Mouse (Mus musculus): ENCODE data around the gene Slc9a6.

- TF ChIP-seq POLR2A (IDR thresholded peaks at IDR 0.05; ENCODE audit: control insufficient read depth, low read depth, low read length) (no peak), CTCF (IDR thresholded peaks at IDR 0.05; ENCODE audit: control insufficient read depth, insufficient read depth, insufficient replicate concordance, low read depth, low read length) (no peak)
Measured at GRCm38 (mm10) chrX:56606536-56606935, 3.0 kb upstream of the Slc9a6 start.

All from testis, adult 2 months (tissue).